Mouse (Mus musculus) adrenal gland, adult 8-10 months (tissue): ENCODE measurements around the gene Hand1. TPM values are rescaled to one million over a fixed set of nuclear protein-coding genes. Genes with fewer than 3 reads are reported as not detected.
A peak's percentile ranks its signal among the peaks of the same experiment; 100 is the strongest.

Experiments
- DNase-seq: peaks from one replicate; pipeline ENCODE4 v3.0.0; 2022
- total RNA-seq, 4 experiments: library from RNA; stranded (reverse); gene quantifications; 2 replicates each; pipeline ENCODE4 v1.2.4; 2022

Gene Hand1
- total RNA-seq, 4 experiments from 2014 or later, result 10.5 to 28.1 (median 17.4) TPM

DNA sequence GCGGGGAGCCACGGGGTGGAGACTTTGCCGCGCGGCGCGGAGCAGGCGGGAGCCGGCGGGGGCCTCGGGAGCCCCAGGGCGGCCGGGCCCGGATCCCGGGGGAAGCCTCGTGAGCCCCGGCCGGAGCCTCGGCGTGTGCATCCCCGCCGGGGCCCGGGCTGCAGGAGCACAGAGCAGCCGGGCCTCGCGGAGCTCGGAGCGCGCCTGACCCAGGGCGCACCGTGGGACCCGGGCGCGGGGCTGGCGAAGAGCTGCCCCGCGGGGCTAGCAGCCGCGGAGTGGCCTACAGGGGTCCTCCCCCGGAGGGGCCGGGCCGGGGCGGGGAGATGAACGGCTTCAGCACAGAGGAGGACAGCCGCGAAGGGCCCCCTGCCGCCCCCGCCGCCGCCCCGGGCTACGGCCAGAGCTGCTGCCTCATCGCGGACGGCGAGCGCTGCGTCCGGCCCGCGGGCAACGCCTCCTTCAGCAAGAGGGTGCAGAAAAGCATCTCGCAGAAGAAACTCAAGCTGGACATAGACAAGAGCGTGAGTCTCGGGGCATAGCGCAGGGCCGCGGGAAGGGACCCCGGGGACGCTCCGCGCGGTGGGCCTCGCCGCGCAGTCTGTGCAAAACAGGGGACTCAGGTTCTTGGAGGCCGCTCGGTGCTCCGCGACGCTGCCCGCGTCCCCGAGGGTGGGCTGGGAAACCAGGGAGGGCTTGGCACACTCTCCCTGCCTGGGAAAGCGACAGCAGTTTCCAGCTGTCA lies 30.7 kb downstream of the Hand1 start:
- peak; percentile 48 for DNase-seq

DNA sequence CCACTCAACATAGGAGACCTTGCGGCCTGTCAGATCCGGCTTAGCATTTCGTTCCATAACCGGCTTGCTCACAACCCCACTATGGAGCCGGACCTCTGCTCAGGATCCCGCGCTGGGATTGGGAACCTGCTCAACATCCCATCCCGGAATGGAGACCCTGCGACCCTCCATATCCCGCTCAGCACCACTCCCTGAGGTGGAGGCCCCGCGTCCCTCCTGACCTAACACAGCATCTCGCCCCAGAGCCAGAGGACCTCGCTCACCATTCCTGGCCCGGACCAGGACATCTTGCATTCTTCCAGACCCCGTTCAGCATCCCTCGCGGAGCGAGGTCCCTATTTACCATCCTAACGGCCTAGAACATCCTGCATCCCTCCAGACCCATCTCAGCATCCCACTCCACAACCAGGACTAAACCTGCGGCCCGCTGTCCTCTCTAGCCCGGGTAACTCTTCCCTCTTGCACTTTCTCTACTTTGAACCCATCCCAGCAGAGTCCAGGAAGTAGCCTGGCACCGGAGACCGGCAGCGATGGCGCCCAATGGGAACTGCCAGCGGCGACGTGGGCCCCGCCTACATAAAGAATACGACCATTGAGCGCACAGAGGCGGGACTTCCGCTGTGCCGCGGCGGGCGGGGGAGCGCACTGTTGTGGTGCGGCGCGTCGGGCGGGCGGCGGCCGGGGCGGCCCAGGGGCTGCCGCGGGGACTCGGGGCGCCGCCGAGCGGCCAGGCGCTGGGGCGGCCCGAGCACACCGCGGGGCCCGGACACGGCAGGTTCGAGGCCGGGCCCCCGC lies 31.4 kb downstream of the Hand1 start, which contains the start of gene Sap30l:
Sap30l (plus strand) TSS at position 667 of the 795 bp plus-strand sequence.
- DNase-seq, result peak; percentile 95

DNA sequence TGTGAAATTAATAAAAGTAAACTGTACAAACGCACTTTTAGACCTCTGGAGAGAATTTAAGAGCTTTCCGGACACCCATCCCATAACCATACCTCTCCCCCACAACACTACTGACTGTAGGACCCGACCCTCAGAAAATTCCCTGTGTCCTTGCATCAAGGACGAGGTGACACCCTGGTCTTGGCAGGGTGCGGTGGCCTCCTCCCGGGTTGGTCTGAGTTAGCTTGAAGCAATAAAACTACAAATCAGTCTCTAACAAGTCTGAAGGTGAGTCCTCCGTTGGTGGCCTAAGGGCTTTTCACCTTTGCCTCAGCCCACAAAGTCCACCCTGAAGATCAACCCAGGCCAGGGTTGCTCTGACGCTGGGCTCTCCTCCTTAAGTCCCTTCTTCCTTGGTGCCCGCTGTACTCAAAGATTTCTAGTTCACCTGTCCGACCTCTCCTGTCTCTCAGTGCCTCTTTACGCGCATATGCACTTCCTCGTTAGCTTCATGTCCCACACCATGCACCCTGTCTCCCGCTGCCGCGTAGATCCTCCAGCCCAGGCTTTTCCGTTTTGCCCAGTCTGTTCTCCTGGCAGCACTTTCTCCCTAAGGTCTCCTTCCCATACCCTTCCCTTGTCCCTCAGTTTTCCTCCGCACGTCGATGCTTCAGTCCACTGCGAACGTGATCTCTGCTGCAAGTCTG lies 32.2 kb downstream of the Hand1 start:
- DNase-seq, result no peak

DNA sequence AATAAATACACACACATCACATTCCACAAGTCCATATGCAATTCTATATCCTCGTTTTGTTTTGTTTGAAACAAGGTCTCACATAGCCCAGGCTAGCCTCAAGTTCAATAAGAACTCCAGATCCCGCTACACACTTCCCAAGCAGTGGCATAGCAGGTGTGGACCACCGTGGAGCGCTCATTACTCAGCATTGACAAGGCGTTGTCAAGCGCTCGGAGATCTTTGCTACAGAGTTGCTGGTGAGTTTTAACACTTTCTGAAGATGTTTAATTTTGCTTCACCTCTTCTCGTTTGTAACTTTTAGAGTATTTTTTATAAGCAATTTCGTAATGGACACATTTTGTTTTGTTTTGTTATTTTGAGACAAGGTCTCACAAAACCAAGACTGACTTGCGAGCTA lies 33.2 kb downstream of the Hand1 start:
- no peak for DNase-seq

DNA sequence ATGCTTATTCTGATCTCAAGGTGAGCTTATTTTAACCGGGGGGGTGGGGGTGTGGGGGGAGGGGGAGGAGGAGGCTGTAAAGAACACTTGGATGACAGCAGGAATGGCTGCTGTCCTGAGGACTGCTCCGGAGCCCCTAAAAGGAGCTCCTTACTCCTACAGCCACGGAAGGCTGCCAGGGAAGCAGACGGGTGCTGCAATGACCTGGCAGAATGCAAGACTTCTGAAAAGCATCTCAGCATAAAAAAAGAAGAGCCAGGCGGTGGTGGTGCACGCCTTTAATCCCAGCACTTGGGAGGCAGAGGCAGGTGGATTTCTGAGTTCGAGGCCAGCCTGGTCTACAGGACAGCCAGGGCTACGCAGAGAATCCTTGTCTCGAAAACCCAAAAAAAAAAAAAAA lies 34.8 kb downstream of the Hand1 start:
- DNase-seq, result no peak

DNA sequence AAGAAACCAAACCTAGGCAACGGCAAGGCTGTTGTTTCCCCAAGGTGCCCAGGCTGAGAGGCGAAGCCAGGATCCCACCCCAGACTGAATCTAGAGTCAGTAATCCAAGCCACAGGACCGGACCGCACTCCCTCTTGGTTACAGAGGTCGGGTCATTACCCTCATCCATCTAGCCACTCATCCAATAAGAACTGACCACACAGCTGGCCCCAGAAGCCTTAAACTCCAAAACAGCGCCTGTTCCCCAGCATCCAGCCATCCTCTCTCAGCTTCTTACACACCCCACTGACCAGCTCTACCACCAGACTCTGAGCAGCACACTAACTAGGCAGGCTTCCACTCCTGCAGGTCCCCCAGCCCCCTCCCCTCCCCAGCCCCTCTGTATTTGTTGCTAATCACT lies 37.5 kb downstream of the Hand1 start:
- no peak for DNase-seq

DNA sequence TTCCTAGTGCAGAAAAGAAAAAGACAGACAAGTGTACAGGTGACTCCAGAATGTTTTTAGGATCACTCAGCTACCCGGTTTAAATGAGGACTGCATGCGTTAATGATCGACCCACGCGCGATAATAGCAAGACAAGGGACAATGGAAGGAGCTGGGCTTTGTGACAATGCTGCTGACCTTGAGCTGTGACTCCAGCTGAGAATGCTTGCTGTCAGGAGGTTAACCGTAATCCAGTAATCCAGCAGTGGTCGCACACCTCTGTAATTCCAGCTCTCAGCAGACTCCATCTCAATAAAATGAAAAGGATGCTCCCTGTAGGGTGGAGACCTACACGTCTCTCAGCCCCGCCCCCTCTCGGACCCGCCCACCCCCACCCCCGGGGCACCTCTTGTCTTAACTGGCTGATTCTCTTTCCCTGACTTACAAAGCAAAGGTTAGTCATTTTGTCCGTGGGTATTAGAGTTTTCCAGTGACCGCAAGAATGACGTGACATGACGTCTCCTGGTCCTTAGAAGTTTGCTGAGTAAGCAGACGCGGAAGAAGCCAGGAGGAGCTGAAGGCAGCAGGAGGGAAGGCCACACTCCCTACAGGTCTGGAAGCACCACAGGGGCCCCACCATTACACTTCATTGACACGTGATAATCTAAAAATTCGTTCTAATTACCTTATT lies 41.6 kb downstream of the Hand1 start:
- DNase-seq, result no peak

DNA sequence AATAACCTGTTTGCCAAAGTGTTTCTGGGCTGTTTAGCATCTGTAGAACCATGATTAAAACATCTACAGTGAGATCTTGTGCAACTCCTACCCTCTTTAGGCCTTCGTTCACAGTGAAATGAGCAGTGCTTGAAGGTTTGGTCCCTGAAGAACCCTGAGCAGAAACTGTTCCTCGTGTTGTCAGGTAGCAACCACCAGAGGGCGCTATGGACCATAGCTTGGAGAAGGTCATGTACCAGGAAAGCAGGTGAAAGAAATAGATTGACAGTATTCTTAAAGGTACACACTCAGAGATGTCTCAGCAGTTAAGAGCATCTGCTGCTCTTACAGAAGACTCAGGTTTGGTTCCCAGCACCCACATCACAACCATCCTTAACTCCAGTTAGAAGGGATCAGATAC lies 44.7 kb downstream of the Hand1 start:
- peak; percentile 43 for DNase-seq

DNA sequence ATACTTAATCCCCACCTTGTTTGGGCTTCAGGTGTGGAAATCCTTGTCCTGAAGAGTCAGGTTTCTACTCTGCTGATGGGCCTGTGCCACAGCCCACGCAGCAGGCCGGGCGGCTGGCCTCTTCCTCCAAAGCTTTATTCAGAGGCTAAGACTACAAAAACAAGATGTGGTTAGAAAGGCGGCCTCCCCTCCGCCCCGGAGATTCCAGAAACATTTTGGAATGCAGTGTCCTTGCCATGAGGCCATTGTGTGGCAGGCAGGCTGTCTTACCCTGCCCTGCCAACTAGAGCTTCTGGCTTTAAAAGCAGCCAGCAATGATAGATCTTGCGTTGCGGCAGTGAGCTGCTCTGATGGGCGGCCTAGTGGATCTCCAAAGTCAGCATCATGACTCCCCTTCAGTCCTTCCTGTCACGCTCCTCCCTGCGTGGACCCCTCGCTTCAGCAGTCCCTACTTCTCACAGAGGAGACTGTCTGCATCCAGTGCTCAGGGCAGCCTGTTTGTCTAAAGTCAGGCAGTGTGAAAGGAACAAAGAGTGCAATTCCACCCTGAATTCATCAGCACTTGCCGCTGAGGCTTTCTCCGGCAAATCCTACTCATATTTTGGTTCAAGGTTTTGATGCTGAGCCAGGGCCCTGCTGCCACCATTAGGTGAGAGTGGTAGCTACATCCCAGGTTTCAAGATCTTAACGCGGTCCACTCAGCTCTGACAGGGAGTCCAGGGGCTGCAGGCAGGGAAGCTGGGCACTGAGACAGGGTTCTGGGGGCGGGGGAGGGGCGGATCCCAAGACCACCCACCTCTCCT lies 45.8 kb downstream of the Hand1 start:
- no peak for DNase-seq

DNA sequence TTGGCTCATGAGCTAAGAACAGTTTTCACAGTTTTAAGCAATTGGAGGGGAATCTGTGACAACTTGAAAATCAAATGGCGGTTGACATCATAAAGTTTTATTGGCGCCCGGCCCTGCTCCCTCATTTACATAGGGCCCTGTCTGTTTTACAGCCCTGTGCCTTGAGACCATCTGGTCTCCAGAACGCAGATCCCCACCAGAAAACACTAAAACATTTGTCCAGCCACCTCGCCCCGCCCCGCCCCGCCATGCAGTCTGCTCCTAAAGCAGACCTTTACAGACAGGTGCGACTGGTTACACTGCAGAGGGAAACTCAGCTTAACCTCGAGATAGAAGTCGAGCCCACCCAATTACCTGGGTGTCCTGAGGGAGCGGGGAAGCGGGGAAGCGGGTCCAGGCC lies 52.8 kb downstream of the Hand1 start:
- no peak for DNase-seq

Other genes starting within 250 kb of the Hand1 start
- 10 to 100 TPM; 55.7 to 76.3 (median 61.3) TPM for gene Galnt10, start 187.4 kb downstream of the Hand1 start, total RNA-seq
- 10 to 100 TPM; 51.1 to 63.4 (median 59.3) TPM for gene Sap30l, start 31.2 kb downstream of the Hand1 start, total RNA-seq
- gene Larp1, start 176.2 kb upstream of the Hand1 start, total RNA-seq, result 100 to 1,000 TPM in 3 of 4 experiments, 10 to 100 TPM in 1; 95.7 to 109 (median 104) TPM